Mouse (Mus musculus): Measurements from ENCODE around the gene Qrsl1. TPM values are rescaled to one million over a fixed set of nuclear protein-coding genes. Genes with fewer than 3 reads are reported as not detected.

The Qrsl1 gene
- polyA plus RNA-seq, 1 experiment, result 12.9 TPM

GRCm38 (mm10) chr10:43832868-43833267, 68.7 kb downstream of the Qrsl1 start:
- H3K27ac ChIP-seq (ENCODE audit: control insufficient read depth, insufficient read depth, low read depth, low read length), result no peak overlapping the region
- TF ChIP-seq CTCF (IDR thresholded peaks at IDR 0.05; ENCODE audit: control insufficient read depth, insufficient read depth, insufficient replicate concordance, low read depth, low read length), result no peak
- TF ChIP-seq POLR2A (IDR thresholded peaks at IDR 0.05; ENCODE audit: control insufficient read depth, low read depth, low read length), result no peak
- H3K4me1 ChIP-seq (ENCODE audit: control insufficient read depth, insufficient read depth, low read length), result peaks cover 3% of the 10 kb centered on the region
- no peaks in the 10 kb centered on the region for H3K27me3 ChIP-seq (ENCODE audit: control insufficient read depth, insufficient read depth, low read length)
- no peak overlapping the region for H3K4me3 ChIP-seq (ENCODE audit: control insufficient read depth, low read depth, low read length)
- no peaks in the 10 kb centered on the region for H3K36me3 ChIP-seq (ENCODE audit: control insufficient read depth, insufficient read depth, low read length)

- no peaks in the 10 kb centered on the region for H3K36me3 ChIP-seq (ENCODE audit: control insufficient read depth, insufficient read depth, low read length)
- no peak overlapping the region for H3K27ac ChIP-seq (ENCODE audit: control insufficient read depth, insufficient read depth, low read depth, low read length)
- TF ChIP-seq POLR2A (IDR thresholded peaks at IDR 0.05; ENCODE audit: control insufficient read depth, low read depth, low read length), result no peak
- TF ChIP-seq CTCF (IDR thresholded peaks at IDR 0.05; ENCODE audit: control insufficient read depth, insufficient read depth, insufficient replicate concordance, low read depth, low read length), result no peak
These were observed 71.1 kb downstream of the Qrsl1 start for GRCm38 (mm10) chr10:43830251-43831018.

GRCm38 (mm10) chr10:43828686-43829015, 72.9 kb downstream of the Qrsl1 start:
- peaks cover 13% of the 10 kb centered on the region for H3K4me1 ChIP-seq (ENCODE audit: control insufficient read depth, insufficient read depth, low read length)
- H3K36me3 ChIP-seq (ENCODE audit: control insufficient read depth, insufficient read depth, low read length), result no peaks in the 10 kb centered on the region
- H3K27ac ChIP-seq (ENCODE audit: control insufficient read depth, insufficient read depth, low read depth, low read length), result no peak overlapping the region
- H3K4me3 ChIP-seq (ENCODE audit: control insufficient read depth, low read depth, low read length), result no peak overlapping the region
- no peaks in the 10 kb centered on the region for H3K27me3 ChIP-seq (ENCODE audit: control insufficient read depth, insufficient read depth, low read length)
- no peak for TF ChIP-seq CTCF (IDR thresholded peaks at IDR 0.05; ENCODE audit: control insufficient read depth, insufficient read depth, insufficient replicate concordance, low read depth, low read length)
- TF ChIP-seq POLR2A (IDR thresholded peaks at IDR 0.05; ENCODE audit: control insufficient read depth, low read depth, low read length), result no peak

More at GRCm38 (mm10) chr10:43830251-43831018, 71.1 kb downstream of the Qrsl1 start:
- no peak overlapping the region for H3K4me3 ChIP-seq (ENCODE audit: control insufficient read depth, low read depth, low read length)
- H3K4me1 ChIP-seq (ENCODE audit: control insufficient read depth, insufficient read depth, low read length), result peaks cover 13% of the 10 kb centered on the region
- no peaks in the 10 kb centered on the region for H3K27me3 ChIP-seq (ENCODE audit: control insufficient read depth, insufficient read depth, low read length)

- no peak overlapping the region for H3K4me3 ChIP-seq (ENCODE audit: control insufficient read depth, low read depth, low read length)
- no peak overlapping the region for H3K27ac ChIP-seq (ENCODE audit: control insufficient read depth, insufficient read depth, low read depth, low read length)
- H3K4me1 ChIP-seq (ENCODE audit: control insufficient read depth, insufficient read depth, low read length), result peaks cover 13% of the 10 kb centered on the region
- H3K27me3 ChIP-seq (ENCODE audit: control insufficient read depth, insufficient read depth, low read length), result no peaks in the 10 kb centered on the region
- TF ChIP-seq POLR2A (IDR thresholded peaks at IDR 0.05; ENCODE audit: control insufficient read depth, low read depth, low read length) (no peak), CTCF (IDR thresholded peaks at IDR 0.05; ENCODE audit: control insufficient read depth, insufficient read depth, insufficient replicate concordance, low read depth, low read length) (no peak)
- no peaks in the 10 kb centered on the region for H3K36me3 ChIP-seq (ENCODE audit: control insufficient read depth, insufficient read depth, low read length)
These were observed 73.4 kb downstream of the Qrsl1 start for GRCm38 (mm10) chr10:43827958-43828685.

GRCm38 (mm10) chr10:43826773-43827621, 74.5 kb downstream of the Qrsl1 start:
- Histone ChIP-seq H3K4me3 (ENCODE audit: control insufficient read depth, low read depth, low read length) (peak overlapping the region; percentile 92), H3K27me3 (ENCODE audit: control insufficient read depth, insufficient read depth, low read length) (no peaks in the 10 kb centered on the region), H3K27ac (ENCODE audit: control insufficient read depth, insufficient read depth, low read depth, low read length) (no peak overlapping the region), H3K4me1 (ENCODE audit: control insufficient read depth, insufficient read depth, low read length) (peaks cover 13% of the 10 kb centered on the region), H3K36me3 (ENCODE audit: control insufficient read depth, insufficient read depth, low read length) (no peaks in the 10 kb centered on the region)
- no peak for TF ChIP-seq POLR2A (IDR thresholded peaks at IDR 0.05; ENCODE audit: control insufficient read depth, low read depth, low read length)
- TF ChIP-seq CTCF (IDR thresholded peaks at IDR 0.05; ENCODE audit: control insufficient read depth, insufficient read depth, insufficient replicate concordance, low read depth, low read length), result peak; percentile 92

- Histone ChIP-seq H3K27me3 (ENCODE audit: control insufficient read depth, insufficient read depth, low read length) (no peaks in the 10 kb centered on the region), H3K4me1 (ENCODE audit: control insufficient read depth, insufficient read depth, low read length) (peaks cover 13% of the 10 kb centered on the region), H3K36me3 (ENCODE audit: control insufficient read depth, insufficient read depth, low read length) (no peaks in the 10 kb centered on the region), H3K27ac (ENCODE audit: control insufficient read depth, insufficient read depth, low read depth, low read length) (no peak overlapping the region), H3K4me3 (ENCODE audit: control insufficient read depth, low read depth, low read length) (peak overlapping the region; percentile 92)
- TF ChIP-seq POLR2A (IDR thresholded peaks at IDR 0.05; ENCODE audit: control insufficient read depth, low read depth, low read length) (no peak), CTCF (IDR thresholded peaks at IDR 0.05; ENCODE audit: control insufficient read depth, insufficient read depth, insufficient replicate concordance, low read depth, low read length) (no peak)
These were observed 75.8 kb downstream of the Qrsl1 start for GRCm38 (mm10) chr10:43825696-43826095.

GRCm38 (mm10) chr10:43824713-43825112, 76.8 kb downstream of the Qrsl1 start:
- Histone ChIP-seq H3K4me1 (ENCODE audit: control insufficient read depth, insufficient read depth, low read length) (peaks cover 13% of the 10 kb centered on the region), H3K36me3 (ENCODE audit: control insufficient read depth, insufficient read depth, low read length) (no peaks in the 10 kb centered on the region)

More at GRCm38 (mm10) chr10:43824713-43825112, 76.8 kb downstream of the Qrsl1 start:
- TF ChIP-seq POLR2A (IDR thresholded peaks at IDR 0.05; ENCODE audit: control insufficient read depth, low read depth, low read length), result no peak
- no peak for TF ChIP-seq CTCF (IDR thresholded peaks at IDR 0.05; ENCODE audit: control insufficient read depth, insufficient read depth, insufficient replicate concordance, low read depth, low read length)
- no peak overlapping the region for H3K27ac ChIP-seq (ENCODE audit: control insufficient read depth, insufficient read depth, low read depth, low read length)
- no peaks in the 10 kb centered on the region for H3K27me3 ChIP-seq (ENCODE audit: control insufficient read depth, insufficient read depth, low read length)
- H3K4me3 ChIP-seq (ENCODE audit: control insufficient read depth, low read depth, low read length), result no peak overlapping the region

Other genes starting within 250 kb of the Qrsl1 start
- gene Rtn4ip1, start 62 bp upstream of the Qrsl1 start, polyA plus RNA-seq (2012; rRNA removed), result 16.9 and 20.8 TPM in 2 replicates
- 0.41 and 0.75 TPM in 2 replicates for gene Crybg1, start 247.1 kb upstream of the Qrsl1 start, polyA plus RNA-seq (2012; rRNA removed)

All from testis, adult 2 months (tissue).